Mouse (Mus musculus) C2C12 (cell line): ENCODE measurements around the gene Crabp2. TPM values are rescaled to one million over a fixed set of nuclear protein-coding genes. Genes with fewer than 3 reads are reported as not detected.

ENCODE experiments used
- H3K27me3 ChIP-seq: one replicate; pipeline ENCODE4 v1.6.1; 2011; ENCODE audit not compliant: control insufficient read depth, insufficient read depth, insufficient read length
- H3K36me3 ChIP-seq: one replicate; pipeline ENCODE4 v1.6.1; 2011; ENCODE audit not compliant: control insufficient read depth, insufficient read depth
- H3K4me3 ChIP-seq: one replicate; pipeline ENCODE4 v1.5.1; 2011; ENCODE audit warnings: mild to moderate bottlenecking, control low read depth; ENCODE audit not compliant: poor library complexity, insufficient read depth, severe bottlenecking
- H3K79me2 ChIP-seq: one replicate; pipeline ENCODE4 v1.6.1; 2011; ENCODE audit not compliant: control insufficient read depth, insufficient read depth
- H3K79me3 ChIP-seq: one replicate; pipeline ENCODE4 v1.6.1; 2011; ENCODE audit warnings: low read depth, control low read depth
- H3ac ChIP-seq: one replicate; pipeline ENCODE3; 2011; ENCODE audit warnings: low read depth; ENCODE audit not compliant: control insufficient read depth, insufficient read length
- CEBPB ChIP-seq: IDR thresholded peaks from one replicate; pipeline ENCODE4 v1.6.1; 2011; ENCODE audit warnings: low read depth, mild to moderate bottlenecking, control low read depth, moderate library complexity
- CTCF ChIP-seq: IDR thresholded peaks from one replicate; pipeline ENCODE4 v1.5.1; 2011; ENCODE audit not compliant: control insufficient read depth, insufficient read depth, insufficient read length
- FOSL1 ChIP-seq: IDR thresholded peaks from one replicate; pipeline ENCODE4 v1.8.0; 2011; ENCODE audit warnings: mild to moderate bottlenecking, low read length; ENCODE audit not compliant: poor library complexity, insufficient read depth, severe bottlenecking
- MAX ChIP-seq: IDR thresholded peaks from one replicate; pipeline ENCODE4 v1.6.1; 2011; ENCODE audit warnings: mild to moderate bottlenecking, control low read depth
- MYOD1 ChIP-seq: IDR thresholded peaks from one replicate; pipeline ENCODE4 v1.6.1; 2011; ENCODE audit warnings: low read depth; ENCODE audit not compliant: control insufficient read depth, insufficient read length
- MYOG ChIP-seq: IDR thresholded peaks from one replicate; pipeline ENCODE4 v1.6.1; 2011; ENCODE audit not compliant: control insufficient read depth, insufficient read length; ENCODE audit errors: extremely low read depth
- USF1 ChIP-seq: IDR thresholded peaks from one replicate; pipeline ENCODE4 v1.6.1; 2011; ENCODE audit warnings: low read depth, mild to moderate bottlenecking, control low read depth, moderate library complexity
- polyA plus RNA-seq: library from polyadenylated mRNA; unstranded; fragments of >200 nt; fragmentation: generic; extraction: Trizol; gene quantifications from one replicate; pipeline ENCODE4 v1.2.1, GENCODE M21; 2012; ENCODE audit warnings: missing spikeins

The Crabp2 gene
- polyA plus RNA-seq, 1 experiment = 14.4 TPM

DNA sequence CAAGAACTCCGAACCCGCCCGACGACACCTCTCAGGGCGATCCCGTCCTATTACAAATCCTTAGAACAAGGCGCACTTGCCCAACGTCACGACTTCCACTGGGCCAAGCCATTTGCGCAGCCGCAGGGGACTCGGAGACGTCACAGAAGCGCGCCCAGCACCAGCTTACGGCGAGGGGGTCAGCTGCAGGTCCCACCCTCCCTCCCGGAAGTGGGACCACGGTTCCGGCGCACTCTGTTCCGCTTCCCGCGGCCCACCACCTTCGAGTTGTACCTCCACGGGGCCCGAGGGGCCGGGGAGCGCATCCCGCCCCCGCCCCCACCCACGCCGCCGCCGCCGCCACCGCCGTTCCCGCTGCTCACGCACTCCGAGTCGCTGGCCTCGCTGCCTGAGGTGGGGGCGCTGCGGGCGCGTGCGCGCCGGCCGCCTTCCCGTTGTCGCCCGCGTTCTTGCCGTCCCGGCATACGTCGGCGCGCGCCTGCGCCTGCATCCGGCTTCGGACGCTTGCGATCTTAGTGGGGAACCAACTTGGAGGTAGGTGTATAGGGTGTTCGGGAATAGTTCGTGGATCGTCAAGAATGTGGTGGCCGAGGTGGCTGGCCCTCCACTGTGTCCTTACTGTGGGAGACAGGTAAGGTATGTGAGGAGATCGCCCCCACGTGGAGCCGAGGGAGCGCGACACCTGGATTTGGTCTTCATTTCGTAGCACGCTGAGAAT is 18.2 kb upstream of the Crabp2 start, which contains the start of the genes Isg20l2 and Rrnad1:
TSS of gene Isg20l2 (plus strand) at position 237 of the 718 bp plus-strand sequence.
TSS of gene Rrnad1 (minus strand) at position 640 of the 718 bp plus-strand sequence.
- peak within 1 kb of the TSS; percentile 98 for H3ac ChIP-seq
- H3K36me3 ChIP-seq = peaks cover 67% of the 10 kb centered on the region
- TF ChIP-seq USF1 = no peak
- peak; percentile 28 for TF ChIP-seq MAX
- TF ChIP-seq MYOD1 = no peak
- TF ChIP-seq MYOG = no peak
- peak; percentile 59 for TF ChIP-seq CTCF
- TF ChIP-seq FOSL1 = no peak
- no peak for TF ChIP-seq CEBPB
- peak within 1 kb of the TSS; percentile 75 for H3K4me3 ChIP-seq
- H3K27me3 ChIP-seq = no peaks in the 10 kb centered on the region
- H3K79me3 ChIP-seq = peaks cover 55% of the 10 kb centered on the region
- H3K79me2 ChIP-seq = peaks cover 77% of the 10 kb centered on the region

DNA sequence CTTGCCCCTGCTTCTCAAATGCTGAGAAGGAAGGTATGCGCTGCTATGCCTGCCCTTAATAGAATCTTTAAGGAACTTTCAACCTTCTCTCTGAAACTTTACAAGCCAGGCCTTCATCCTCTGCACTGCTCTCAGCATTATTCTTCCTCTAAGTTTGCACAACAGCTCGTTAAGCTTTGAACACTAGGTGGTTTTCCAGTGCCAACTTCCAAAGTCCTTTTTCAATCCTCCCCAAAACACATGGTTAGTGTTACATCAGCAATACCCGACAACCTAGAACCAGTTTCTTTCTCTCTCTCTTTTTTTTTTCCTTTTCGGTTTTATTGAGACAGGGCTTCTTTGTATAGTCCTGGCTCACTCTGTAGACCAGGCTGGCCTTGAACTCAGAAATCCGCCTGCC is 14.4 kb upstream of the Crabp2 start:
- Histone ChIP-seq H3K4me3 (no peak overlapping the region), H3K79me2 (peaks cover 99% of the 10 kb centered on the region), H3K36me3 (peaks cover 76% of the 10 kb centered on the region), H3ac (peak overlapping the region; percentile 3), H3K79me3 (peaks cover 79% of the 10 kb centered on the region), H3K27me3 (no peaks in the 10 kb centered on the region)
- TF ChIP-seq MYOG = no peak
- no peak for TF ChIP-seq USF1
- TF ChIP-seq MYOD1 = no peak
- TF ChIP-seq MAX = no peak
- TF ChIP-seq FOSL1 = no peak
- no peak for TF ChIP-seq CTCF
- no peak for TF ChIP-seq CEBPB

DNA sequence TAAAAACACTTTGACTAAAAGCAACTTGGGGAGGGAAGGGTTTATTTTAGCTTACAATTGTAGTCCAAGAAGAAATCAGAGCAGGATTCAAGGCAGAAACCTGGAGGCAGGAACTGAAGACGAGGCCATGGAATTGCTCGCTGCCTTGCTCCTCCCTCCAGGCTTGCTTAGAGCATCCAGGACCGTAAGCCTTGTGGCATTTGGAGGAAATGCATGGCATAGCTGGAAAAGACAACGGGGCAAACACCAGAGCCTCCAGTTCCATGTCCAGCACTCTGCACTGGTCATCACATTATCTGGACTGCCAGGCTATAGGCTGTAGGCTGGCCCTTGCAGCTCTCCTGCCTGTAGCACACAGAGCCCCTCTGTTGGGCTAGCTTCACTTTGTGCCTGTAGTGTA is 14.0 kb upstream of the Crabp2 start:
- Histone ChIP-seq H3K4me3 (no peak overlapping the region), H3K36me3 (peaks cover 80% of the 10 kb centered on the region), H3K27me3 (no peaks in the 10 kb centered on the region), H3ac (no peak overlapping the region), H3K79me2 (peaks cover 99% of the 10 kb centered on the region), H3K79me3 (peaks cover 74% of the 10 kb centered on the region)
- TF ChIP-seq CEBPB = no peak
- no peak for TF ChIP-seq MYOG
- no peak for TF ChIP-seq CTCF
- no peak for TF ChIP-seq FOSL1
- TF ChIP-seq USF1 = no peak
- no peak for TF ChIP-seq MYOD1
- no peak for TF ChIP-seq MAX

DNA sequence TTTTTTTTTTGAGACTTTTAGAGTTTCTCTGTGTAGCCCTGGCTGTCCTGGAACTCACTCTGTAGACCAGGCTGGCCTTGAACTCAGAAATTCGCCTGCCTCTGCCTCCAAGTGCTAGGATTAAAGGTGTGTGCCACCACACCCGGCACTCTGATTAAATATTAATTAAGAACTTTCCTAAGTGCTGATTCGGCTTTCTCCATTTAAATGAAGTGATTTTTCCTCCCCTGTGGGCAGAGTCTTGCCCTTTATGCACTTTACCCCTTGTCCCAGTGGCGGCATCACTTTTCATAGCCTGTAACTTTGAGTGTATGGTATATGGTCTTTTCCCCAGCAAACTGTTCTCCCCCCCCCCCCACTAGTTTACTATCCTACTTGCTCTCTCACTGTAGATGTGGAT is 13.3 kb upstream of the Crabp2 start:
- no peak overlapping the region for H3K4me3 ChIP-seq
- peaks cover 73% of the 10 kb centered on the region for H3K79me3 ChIP-seq
- peaks cover 93% of the 10 kb centered on the region for H3K79me2 ChIP-seq
- H3K36me3 ChIP-seq = peaks cover 87% of the 10 kb centered on the region
- H3K27me3 ChIP-seq = no peaks in the 10 kb centered on the region
- no peak overlapping the region for H3ac ChIP-seq
- no peak for TF ChIP-seq FOSL1
- no peak for TF ChIP-seq MAX
- TF ChIP-seq MYOG = no peak
- no peak for TF ChIP-seq CEBPB
- no peak for TF ChIP-seq MYOD1
- no peak for TF ChIP-seq CTCF
- no peak for TF ChIP-seq USF1

DNA sequence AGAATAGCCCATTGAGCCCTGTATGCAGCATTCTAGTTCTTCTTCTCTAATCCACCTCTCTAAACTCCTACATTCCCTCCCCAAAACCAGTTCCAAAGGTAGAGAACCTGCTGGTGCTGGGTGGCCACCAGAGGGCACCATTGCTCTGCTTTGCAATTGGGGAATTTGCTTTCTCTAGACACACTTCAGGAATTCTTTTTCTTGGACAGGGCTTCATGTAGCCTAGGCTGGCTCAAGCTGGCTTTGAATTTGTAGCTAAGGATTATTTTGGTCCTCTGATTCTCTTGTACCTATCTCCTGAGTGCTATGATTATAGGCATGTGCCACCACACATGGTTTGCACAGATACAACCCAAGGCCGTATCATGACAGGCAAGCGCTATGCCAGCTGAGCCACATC is 12.7 kb upstream of the Crabp2 start:
- Histone ChIP-seq H3K79me3 (peaks cover 69% of the 10 kb centered on the region), H3ac (no peak overlapping the region), H3K4me3 (no peak overlapping the region), H3K36me3 (peaks cover 92% of the 10 kb centered on the region), H3K27me3 (no peaks in the 10 kb centered on the region), H3K79me2 (peaks cover 87% of the 10 kb centered on the region)
- TF ChIP-seq CEBPB = no peak
- peak; percentile 68 for TF ChIP-seq CTCF
- TF ChIP-seq MYOD1 = no peak

DNA sequence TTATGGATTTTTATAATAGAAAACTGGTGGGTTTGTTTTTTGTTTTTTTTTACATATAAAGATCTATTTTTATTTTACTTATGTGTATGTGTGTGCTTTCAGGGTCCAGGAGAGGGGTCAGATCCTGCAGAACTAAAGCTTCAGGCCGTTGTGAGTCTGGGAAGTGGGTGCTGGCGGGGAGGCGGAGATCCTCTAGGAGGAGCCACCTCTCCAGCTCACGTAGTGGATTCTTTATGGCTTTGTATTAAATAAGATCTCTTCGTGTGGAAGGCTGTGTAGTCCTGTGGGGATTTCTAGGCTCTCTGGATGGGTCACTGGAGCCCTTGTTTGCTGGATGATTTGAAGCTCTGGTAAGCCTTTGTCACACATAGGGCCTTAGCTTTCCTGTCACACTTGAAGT is 7.9 kb upstream of the Crabp2 start:
- H3K36me3 ChIP-seq = peaks cover 80% of the 10 kb centered on the region

More for the DNA sequence above, 7.9 kb upstream of the Crabp2 start:
- H3K79me3 ChIP-seq = peaks cover 26% of the 10 kb centered on the region
- H3K27me3 ChIP-seq = no peaks in the 10 kb centered on the region
- no peak overlapping the region for H3ac ChIP-seq
- peaks cover 39% of the 10 kb centered on the region for H3K79me2 ChIP-seq
- H3K4me3 ChIP-seq = no peak overlapping the region
- TF ChIP-seq MYOD1 (no peak), FOSL1 (no peak), CTCF (no peak), CEBPB (no peak), USF1 (no peak)
